ENCODE assay signal across 12 mouse cellular contexts in genomic region chr11:108928096-108928495, GRCm38 (mm10). TPM values are rescaled to one million over a fixed set of nuclear protein-coding genes. Genes with fewer than 3 reads are reported as not detected.
A peak's percentile ranks its signal among the peaks of the same experiment; 100 is the strongest.
DNase-seq lines count a peak whose midpoint lies in the region; ATAC-seq and TF ChIP-seq lines count a peak whose summit lies in the region.
"Had no signal": no experiment of that assay in that cellular context is flagged by ENCODE, and none has a peak within 500 bp of the region (broad histone marks: within the 10 kb centered on the region; RNA-seq: fewer than 3 reads in every experiment).

No protein-coding gene starts in this region.

- WGBS in heart, embryonic 13.5 days, result 28% methylated on average over 8 of the region's 8 CpGs
- 42% methylated on average over 8 of the region's 8 CpGs for WGBS in embryonic facial prominence, embryonic 15.5 days
- 30% methylated on average over 8 of the region's 8 CpGs for WGBS in limb, embryonic 10.5 days
- WGBS in midbrain, postnatal 0 days, result 22% methylated on average over 8 of the region's 8 CpGs
- 55% methylated on average over 8 of the region's 8 CpGs for WGBS in kidney, embryonic 16.5 days

- no peaks in the 10 kb centered on the region for H3K9me3 ChIP-seq in heart, embryonic 13.5 days
- H3K9me3 ChIP-seq in embryonic facial prominence, embryonic 15.5 days (replicated peaks), result no peaks in the 10 kb centered on the region
- no peaks in the 10 kb centered on the region for H3K9me3 ChIP-seq in limb, embryonic 10.5 days (replicated peaks)
- H3K9me3 ChIP-seq in midbrain, postnatal 0 days (ENCODE audit: low read length), result no peaks in the 10 kb centered on the region
- no peaks in the 10 kb centered on the region for H3K9me3 ChIP-seq in kidney, embryonic 16.5 days (ENCODE audit: low read length)

- H3K36me3 ChIP-seq in heart, embryonic 13.5 days, result peaks cover 21% of the 10 kb centered on the region
- H3K36me3 ChIP-seq in embryonic facial prominence, embryonic 15.5 days, result peaks cover 26% of the 10 kb centered on the region
- H3K36me3 ChIP-seq in limb, embryonic 10.5 days, result peaks cover 80% of the 10 kb centered on the region
- H3K36me3 ChIP-seq in midbrain, postnatal 0 days (ENCODE audit: insufficient read depth, low read length), result peaks cover 12% of the 10 kb centered on the region
- H3K36me3 ChIP-seq in kidney, embryonic 16.5 days (ENCODE audit: insufficient read depth, low read length), result peaks cover 17% of the 10 kb centered on the region

- H3K27me3 ChIP-seq in heart, embryonic 13.5 days (replicated peaks), result peaks cover 22% of the 10 kb centered on the region
- no peaks in the 10 kb centered on the region for H3K27me3 ChIP-seq in embryonic facial prominence, embryonic 15.5 days
- no peaks in the 10 kb centered on the region for H3K27me3 ChIP-seq in limb, embryonic 10.5 days (ENCODE audit: low read depth, poor library complexity, severe bottlenecking)
- H3K27me3 ChIP-seq in midbrain, postnatal 0 days (ENCODE audit: insufficient read depth, low read length), result no peaks in the 10 kb centered on the region
- no peaks in the 10 kb centered on the region for H3K27me3 ChIP-seq in kidney, embryonic 16.5 days (ENCODE audit: insufficient read depth, low read length)

- H3K4me3 ChIP-seq in heart, embryonic 13.5 days, result no peak overlapping the region
- H3K4me3 ChIP-seq in embryonic facial prominence, embryonic 15.5 days (replicated peaks), result no peak overlapping the region
- H3K4me3 ChIP-seq in limb, embryonic 10.5 days, result peak overlapping the region; percentile 32; the same call in 1 of the 2 replicates
- H3K4me3 ChIP-seq in midbrain, postnatal 0 days (ENCODE audit: low read depth, low read length), result no peak overlapping the region
- H3K4me3 ChIP-seq in kidney, embryonic 16.5 days (ENCODE audit: low read length), result no peak overlapping the region

- H3K27ac ChIP-seq in heart, embryonic 13.5 days (replicated peaks), result peak overlapping the region; percentile 32
- H3K27ac ChIP-seq in embryonic facial prominence, embryonic 15.5 days (replicated peaks), result no peak overlapping the region
- H3K27ac ChIP-seq in limb, embryonic 10.5 days, result 0 out of 2 replicates have a peak overlapping the region, but pooled peaks have one; percentile 15
- peak overlapping the region; percentile 38; the same call in 1 of the 2 replicates for H3K27ac ChIP-seq in midbrain, postnatal 0 days (ENCODE audit: low read depth, low read length)
- no peak overlapping the region for H3K27ac ChIP-seq in kidney, embryonic 16.5 days (ENCODE audit: low read length)
- H3K27ac ChIP-seq: liver, embryonic 14.5 days had no signal

- H3K9ac ChIP-seq in heart, embryonic 13.5 days, result peak overlapping the region; percentile 56; the same call in 1 of the 2 replicates
- no peak overlapping the region for H3K9ac ChIP-seq in embryonic facial prominence, embryonic 15.5 days
- 0 out of 2 replicates have a peak overlapping the region, but pooled peaks have one; percentile 8 for H3K9ac ChIP-seq in midbrain, postnatal 0 days (replicated peaks; ENCODE audit: low read length, poor library complexity, severe bottlenecking)
- no peak overlapping the region for H3K9ac ChIP-seq in kidney, embryonic 16.5 days (replicated peaks; ENCODE audit: low read length)
- H3K9ac ChIP-seq: liver, embryonic 14.5 days had no signal

- peaks cover 73% of the 10 kb centered on the region for H3K4me1 ChIP-seq in heart, embryonic 13.5 days
- peaks cover 74% of the 10 kb centered on the region for H3K4me1 ChIP-seq in embryonic facial prominence, embryonic 15.5 days
- H3K4me1 ChIP-seq in limb, embryonic 10.5 days, result peaks cover 82% of the 10 kb centered on the region
- peaks cover 39% of the 10 kb centered on the region for H3K4me1 ChIP-seq in midbrain, postnatal 0 days (ENCODE audit: insufficient read depth, low read length)
- H3K4me1 ChIP-seq in kidney, embryonic 16.5 days (ENCODE audit: insufficient read depth, low read length), result peaks cover 70% of the 10 kb centered on the region

- no peak for ATAC-seq in heart, embryonic 13.5 days (ENCODE audit: extremely low read depth, insufficient number of reproducible peaks, low FRiP score, low TSS enrichment)
- ATAC-seq in embryonic facial prominence, embryonic 15.5 days (ENCODE audit: insufficient number of reproducible peaks, low FRiP score, low TSS enrichment, low read depth), result no peak
- no peak for ATAC-seq in midbrain, postnatal 0 days (ENCODE audit: low FRiP score)
- no peak for ATAC-seq in kidney, embryonic 16.5 days (ENCODE audit: low FRiP score, low TSS enrichment)

- no peak for TF ChIP-seq CTCF in midbrain, postnatal 0 days (IDR thresholded peaks at IDR 0.05)

- no peak for DNase-seq in heart, adult 11 months
- peak; percentile 33 for DNase-seq in limb, embryonic 10.5 days (ENCODE audit: low spot score)
- no peak for DNase-seq in midbrain, postnatal 0 days (ENCODE audit: low spot score)
- no peak for DNase-seq in layer of hippocampus, adult 11-12 months (ENCODE audit: low spot score)
- no peak for DNase-seq in gastrocnemius, postnatal 25 days
- DNase-seq: adrenal gland, adult 8-10 months; cerebellum, adult 11 months; kidney, adult 2 months had no signal

- H3K4me2 ChIP-seq in heart, embryonic 13.5 days, result peak overlapping the region; percentile 33; the same call in 1 of the 2 replicates
- H3K4me2 ChIP-seq in embryonic facial prominence, embryonic 15.5 days (replicated peaks), result peak overlapping the region; percentile 75; the same call in 1 of the 2 replicates
- H3K4me2 ChIP-seq in midbrain, postnatal 0 days (ENCODE audit: low read depth, low read length, poor library complexity, severe bottlenecking), result peak overlapping the region; percentile 80
- H3K4me2 ChIP-seq in kidney, embryonic 16.5 days (replicated peaks; ENCODE audit: low read depth, low read length), result no peak overlapping the region

RNA-seq across cellular contexts. Expression of gene Axin2, which starts 7.9 kb away (rescaled TPM):
- 1.5 and 2.0 TPM in 2 replicates for polyA plus RNA-seq in heart, embryonic 13.5 days (2015; fragmentation: Nextera tagmentation; extraction: Ambion mirVana)
- polyA plus RNA-seq in embryonic facial prominence, embryonic 15.5 days (2015; fragmentation: Nextera tagmentation; extraction: Ambion mirVana), result 12.5 and 14.5 TPM in 2 replicates
- polyA plus RNA-seq in limb, embryonic 10.5 days (2016; fragmentation: Nextera tagmentation; extraction: Ambion mirVana), result 13.1 and 13.4 TPM in 2 replicates
- total RNA-seq in midbrain, postnatal 0 days (2014; rRNA removed), result 38.0 and 55.2 TPM in 2 replicates
- 7.5 and 9.7 TPM in 2 replicates for polyA plus RNA-seq in midbrain, postnatal 0 days (2015; fragmentation: Nextera tagmentation; extraction: Ambion mirVana)
- 1 to 10 TPM; 9.5 to 9.8 TPM for total RNA-seq in gastrocnemius, postnatal 25 days (2021)
- 4.7 and 5.7 TPM in 2 replicates for polyA plus RNA-seq in kidney, embryonic 16.5 days (2015; fragmentation: Nextera tagmentation; extraction: Ambion mirVana)

Comparison
In these comparisons a context has a peak if more than half of its experiments do, and no peak if none do; other contexts are left out.
1. H3K27ac ChIP-seq: peak in heart, embryonic 13.5 days (single experiment), limb, embryonic 10.5 days (single experiment) and midbrain, postnatal 0 days (single experiment); none in embryonic facial prominence, embryonic 15.5 days (single experiment) and kidney, embryonic 16.5 days (single experiment).
2. H3K9ac ChIP-seq: peak in heart, embryonic 13.5 days (single experiment) and midbrain, postnatal 0 days (single experiment); none in embryonic facial prominence, embryonic 15.5 days (single experiment) and kidney, embryonic 16.5 days (single experiment).